Mouse (Mus musculus) skeletal muscle tissue, adult 2 months (tissue): ENCODE data around the gene Slc25a18.

Experiments used
- DNase-seq: peaks from one replicate; pipeline ENCODE4 v3.0.0-alpha.2; 2012; ENCODE audit warnings: low read depth, low spot score

Slc25a18 gene

GRCm38 (mm10) chr6:120841754-120842153 is 68.4 kb downstream of the Slc25a18 start:
- no peak for DNase-seq
